Mouse (Mus musculus): ENCODE measurements around the gene Gnb3.
A peak's percentile ranks its signal among the peaks of the same experiment; 100 is the strongest.
"Not testable (repeated sequence)": the region's sequence is repeated elsewhere in the genome, so short reads cannot be mapped to it uniquely, and the experiment has no call there.

Gene Gnb3

GRCm38 (mm10) chr6:124816611-124817010 is 23.5 kb downstream of the Gnb3 start:
- no peak for DNase-seq (ENCODE audit: low spot score)

- no peak for DNase-seq (ENCODE audit: low spot score)
Measured at GRCm38 (mm10) chr6:124814858-124815774, 25.0 kb downstream of the Gnb3 start.

DNA sequence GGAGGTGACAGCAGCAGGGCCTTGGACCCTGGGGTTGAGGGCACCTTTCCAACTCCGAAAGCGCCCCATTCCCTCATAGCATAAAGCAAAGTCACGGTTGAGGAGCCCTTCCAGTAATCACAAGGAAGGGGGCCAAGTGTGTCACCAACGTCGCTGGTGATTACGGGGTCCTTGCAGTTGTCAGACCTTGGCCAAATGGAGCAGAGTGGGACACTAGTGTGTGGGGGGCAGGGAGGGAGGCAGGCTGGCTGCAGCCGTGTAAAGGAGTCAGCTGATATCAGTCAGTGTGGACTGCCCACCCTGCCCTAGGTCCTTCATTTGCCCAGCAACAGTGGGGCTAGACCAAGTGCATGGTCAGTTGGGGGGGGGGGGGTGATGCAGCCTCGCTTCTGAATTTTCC is 25.6 kb downstream of the Gnb3 start:
- DNase-seq (ENCODE audit: low spot score): no peak

- peak; percentile 80 for DNase-seq (ENCODE audit: low spot score)
Measured at GRCm38 (mm10) chr6:124813933-124814332, 26.1 kb downstream of the Gnb3 start, which contains the start of gene Tpi1. Tpi1 (minus strand) TSS chr6:124814296.

- no peak for DNase-seq (ENCODE audit: low spot score)
Measured at GRCm38 (mm10) chr6:124813496-124813895, 26.6 kb downstream of the Gnb3 start.

DNA sequence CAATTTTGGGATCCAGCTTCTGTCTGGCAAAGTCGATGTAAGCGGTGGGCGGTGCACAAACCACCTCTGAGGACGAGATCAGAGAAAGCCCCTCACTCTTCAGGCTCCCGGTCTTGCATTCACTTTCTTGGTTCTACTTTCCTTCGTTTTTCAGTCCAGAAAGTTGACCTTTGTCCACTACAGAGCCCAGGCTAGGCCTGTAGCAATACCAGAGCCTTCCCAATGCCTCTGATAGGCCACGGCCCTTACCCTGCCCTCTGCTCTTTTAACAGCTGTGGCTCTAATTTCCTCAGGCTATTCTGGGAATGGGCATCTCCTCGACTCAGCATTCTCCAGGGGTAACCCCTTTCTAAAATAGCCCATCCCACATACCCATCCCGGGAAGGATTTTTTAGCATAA is 27.2 kb downstream of the Gnb3 start:
- DNase-seq (ENCODE audit: low spot score): no peak

DNA sequence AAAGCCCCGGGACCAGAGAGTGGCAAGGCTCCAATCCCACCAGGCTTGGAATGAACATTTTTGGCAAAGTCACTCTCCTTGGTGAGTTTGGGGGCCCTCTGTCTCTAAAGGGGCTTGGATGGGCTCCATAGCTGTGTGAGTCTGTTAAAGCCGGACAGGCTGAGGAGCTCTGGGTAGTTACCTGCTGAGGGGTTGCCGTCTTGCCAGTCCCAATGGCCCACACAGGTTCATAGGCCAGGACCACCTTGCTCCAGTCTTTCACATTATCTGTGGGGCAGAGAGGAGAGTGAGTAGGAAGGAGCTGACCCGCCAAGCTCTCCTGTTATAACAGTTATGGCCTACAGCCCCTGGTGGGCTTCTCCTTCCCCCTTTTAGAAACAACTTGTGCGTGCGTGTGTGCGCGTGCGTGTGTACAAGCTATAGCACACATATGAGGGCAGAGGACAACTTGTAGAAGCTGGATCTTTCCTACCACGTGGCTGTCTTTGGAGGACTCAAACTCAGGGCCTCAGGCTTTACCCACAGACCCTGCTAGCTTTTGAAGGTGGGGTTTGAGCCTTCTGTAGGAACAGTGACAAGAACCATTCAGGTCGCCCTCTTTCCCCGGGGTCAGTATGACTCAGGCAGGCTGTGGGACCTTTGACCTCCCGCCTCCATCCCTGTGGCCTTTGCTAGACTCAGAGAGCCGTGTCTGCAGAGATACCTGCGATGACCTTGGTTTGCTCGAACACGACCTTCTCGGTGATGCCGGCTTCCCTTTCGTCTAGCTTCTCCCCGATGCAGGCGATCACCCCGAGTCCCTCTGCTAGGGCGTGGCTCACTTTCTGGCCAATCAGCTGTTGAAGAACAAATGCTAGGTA is 28.1 kb downstream of the Gnb3 start:
- no peak for DNase-seq (ENCODE audit: low spot score)

GRCm38 (mm10) chr6:124811403-124811665 is 28.7 kb downstream of the Gnb3 start:
- DNase-seq (ENCODE audit: low spot score): no peak

DNA sequence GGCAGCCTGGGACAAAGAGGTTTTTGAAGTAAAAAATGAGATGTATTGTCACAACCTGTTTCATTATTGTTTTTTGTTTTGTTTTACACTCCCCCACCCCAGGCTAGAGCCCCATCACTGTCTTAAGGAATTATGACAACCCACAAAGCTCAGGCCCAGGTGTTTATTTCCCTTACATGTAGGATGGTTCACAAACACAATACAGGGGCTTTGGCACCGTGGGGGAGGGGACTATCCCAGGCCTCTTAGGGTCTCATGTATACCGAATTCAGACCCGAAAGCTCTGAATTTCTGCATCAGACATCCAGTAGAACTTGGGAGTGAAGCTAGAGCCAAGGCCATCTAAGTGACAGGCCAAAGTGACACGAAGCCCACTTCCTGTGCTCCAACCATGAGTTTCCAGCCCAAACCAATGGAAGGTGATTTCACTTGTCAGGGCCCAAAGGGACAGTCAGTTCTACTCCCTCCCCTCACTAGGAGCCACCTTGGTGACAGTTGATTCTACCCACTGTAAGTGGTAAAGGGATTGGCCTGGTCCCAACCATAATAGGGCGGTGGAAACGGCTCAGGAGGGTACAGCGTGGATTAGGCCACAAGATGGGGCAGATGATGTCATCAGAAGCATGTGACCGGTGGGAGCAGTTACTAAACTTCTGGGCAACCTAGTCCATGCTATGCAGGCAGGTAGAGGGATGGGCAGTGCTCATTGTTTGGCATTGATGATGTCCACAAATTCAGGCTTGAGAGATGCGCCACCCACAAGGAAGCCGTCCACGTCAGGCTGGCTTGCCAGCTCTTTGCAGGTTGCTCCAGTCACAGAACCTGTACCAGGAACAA is 29.3 kb downstream of the Gnb3 start:
- DNase-seq (ENCODE audit: low spot score): not testable (repeated sequence)

DNA sequence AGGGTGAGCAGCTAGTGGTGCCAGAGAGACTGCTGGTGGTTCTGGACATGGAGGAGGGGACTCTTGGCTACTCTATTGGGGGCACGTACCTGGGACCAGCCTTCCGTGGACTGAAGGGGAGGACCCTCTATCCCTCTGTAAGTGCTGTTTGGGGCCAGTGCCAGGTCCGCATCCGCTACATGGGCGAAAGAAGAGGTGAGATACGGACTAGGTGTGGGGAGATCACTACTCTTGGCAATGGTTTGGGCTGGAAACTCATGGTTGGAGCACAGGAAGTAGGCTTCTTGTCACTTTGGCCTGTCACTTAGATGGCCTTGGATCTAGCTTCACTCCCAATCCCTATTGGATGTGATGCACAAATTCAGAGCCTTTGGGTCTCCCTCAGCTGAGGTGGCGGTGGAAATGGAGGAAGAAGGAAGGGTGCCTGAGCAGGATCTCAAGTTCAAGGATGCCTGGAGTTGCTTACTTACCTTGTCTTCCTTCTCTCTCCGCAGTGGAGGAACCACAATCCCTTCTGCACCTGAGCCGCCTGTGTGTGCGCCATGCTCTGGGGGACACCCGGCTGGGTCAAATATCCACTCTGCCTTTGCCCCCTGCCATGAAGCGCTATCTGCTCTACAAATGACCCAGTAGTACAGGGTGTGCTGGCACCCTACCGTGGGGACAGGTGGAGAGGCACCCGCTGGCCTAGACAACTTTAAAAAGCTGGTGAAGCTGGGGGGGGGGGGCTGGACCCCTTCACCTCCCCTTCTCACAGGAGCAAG is 30.1 kb downstream of the Gnb3 start:
- DNase-seq (ENCODE audit: low spot score): no peak

DNA sequence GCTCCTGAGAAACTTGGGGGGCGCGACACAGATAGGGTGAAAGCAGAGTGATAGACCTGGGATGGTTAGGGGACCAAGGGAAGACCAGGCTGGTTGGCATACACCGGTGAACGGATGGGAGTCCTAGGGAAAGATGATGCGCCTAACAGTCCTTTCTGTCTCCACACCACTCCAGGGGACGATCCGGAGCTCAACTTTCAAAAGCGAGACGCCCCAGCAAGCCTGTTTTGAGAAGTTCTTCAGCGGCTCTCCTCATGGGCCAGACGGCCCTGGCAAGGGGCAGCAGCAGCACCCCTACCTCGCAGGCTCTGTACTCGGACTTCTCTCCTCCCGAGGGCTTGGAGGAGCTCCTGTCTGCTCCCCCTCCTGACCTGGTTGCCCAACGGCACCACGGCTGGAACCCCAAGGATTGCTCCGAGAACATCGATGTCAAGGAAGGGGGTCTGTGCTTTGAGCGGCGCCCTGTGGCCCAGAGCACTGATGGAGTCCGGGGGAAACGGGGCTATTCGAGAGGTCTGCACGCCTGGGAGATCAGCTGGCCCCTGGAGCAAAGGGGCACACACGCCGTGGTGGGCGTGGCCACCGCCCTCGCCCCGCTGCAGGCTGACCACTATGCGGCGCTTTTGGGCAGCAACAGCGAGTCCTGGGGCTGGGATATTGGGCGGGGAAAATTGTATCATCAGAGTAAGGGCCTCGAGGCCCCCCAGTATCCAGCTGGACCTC is 30.9 kb downstream of the Gnb3 start:
- DNase-seq (ENCODE audit: low spot score): no peak

GRCm38 (mm10) chr6:124808358-124809012 is 31.6 kb downstream of the Gnb3 start, which contains the start of gene Spsb2:
Spsb2 (plus strand) TSS chr6:124808661.
- no peak for DNase-seq (ENCODE audit: low spot score)

DNA sequence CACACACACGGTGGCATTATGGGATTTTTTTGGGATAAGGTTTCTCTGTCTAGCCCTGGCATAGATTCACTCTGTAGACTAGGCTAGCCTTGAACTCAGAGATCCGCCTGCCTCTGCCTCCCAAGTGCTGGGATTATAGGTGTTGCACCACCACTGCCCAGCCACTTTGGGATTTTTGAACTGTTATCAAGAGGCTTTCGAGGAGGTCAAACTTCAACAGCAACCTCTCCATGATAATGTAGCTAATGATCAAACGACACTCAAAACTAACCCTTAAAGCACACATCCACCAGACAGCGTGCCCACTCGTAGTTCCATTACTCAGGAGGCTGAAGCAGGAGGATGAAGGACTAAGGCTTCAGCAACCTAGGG is 32.1 kb downstream of the Gnb3 start:
- DNase-seq (ENCODE audit: low spot score): no peak

- no peak for DNase-seq (ENCODE audit: low spot score)
Measured at GRCm38 (mm10) chr6:124807366-124807765, 32.7 kb downstream of the Gnb3 start.

- no peak for DNase-seq (ENCODE audit: low spot score)
Measured at GRCm38 (mm10) chr6:124806446-124807140, 33.5 kb downstream of the Gnb3 start.

GRCm38 (mm10) chr6:124805341-124806321 is 34.4 kb downstream of the Gnb3 start:
- peak; percentile 90 for DNase-seq (ENCODE audit: low spot score)

- DNase-seq (ENCODE audit: low spot score): no peak
Measured at GRCm38 (mm10) chr6:124804341-124804740, 35.7 kb downstream of the Gnb3 start.

DNA sequence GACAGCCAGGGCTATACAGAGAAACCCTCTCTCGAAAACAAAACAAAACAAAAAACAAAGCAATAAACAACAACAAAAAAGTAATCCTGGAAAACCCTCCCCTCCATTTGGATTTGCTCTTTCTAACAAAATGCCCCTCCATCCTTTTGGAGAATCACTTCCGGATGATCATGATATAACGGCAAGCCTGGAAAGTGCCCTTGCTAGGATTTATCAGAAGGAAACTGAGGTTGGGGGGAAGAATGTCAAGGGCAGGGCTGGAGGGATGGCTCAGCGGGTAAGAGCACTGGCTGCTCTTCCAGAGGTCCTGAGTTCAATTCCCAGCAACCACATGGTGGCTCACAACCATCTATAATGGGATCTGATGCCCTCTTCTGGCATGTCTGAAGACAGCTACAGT is 36.4 kb downstream of the Gnb3 start:
- not testable (repeated sequence) for DNase-seq (ENCODE audit: low spot score)

All from layer of hippocampus, adult 9-10 months (tissue).